Mouse (Mus musculus) liver, embryonic 18 days (tissue): ENCODE results near the gene Dcun1d5. TPM values are rescaled to one million over a fixed set of nuclear protein-coding genes. Genes with fewer than 3 reads are reported as not detected.

Experiments used
- polyA plus RNA-seq: library from polyadenylated mRNA; depleted of rRNA; stranded (reverse); fragments of >200 nt; gene quantifications from 2 replicates; pipeline ENCODE4 v1.2.3, GENCODE M21; 2012; rRNA removed

The Dcun1d5 gene
- 29.2 and 31.0 TPM in 2 replicates for polyA plus RNA-seq

GRCm38 (mm10) chr9:7184172-7184896, at the start of gene Dcun1d5, which contains the start of gene Dync2h1:
Dcun1d5 (plus strand) TSS chr9:7184520.
Dync2h1 (minus strand) TSS chr9:7184446.

Other genes starting within 250 kb of the Dcun1d5 start
- 0.35 and 0.43 TPM in 2 replicates for gene Dync2h1, start 74 bp upstream of the Dcun1d5 start, polyA plus RNA-seq
- gene Mmp13, start 88.0 kb downstream of the Dcun1d5 start, polyA plus RNA-seq: 0.26 and 0.36 TPM in 2 replicates
- gene Mmp12, start 159.9 kb downstream of the Dcun1d5 start, polyA plus RNA-seq: 0.05 and 0.06 TPM in 2 replicates
- not detected in 2 replicates for gene Mmp1b, start 203.5 kb downstream of the Dcun1d5 start, polyA plus RNA-seq